Mouse (Mus musculus): ENCODE results near the gene Lrig2. TPM values are rescaled to one million over a fixed set of nuclear protein-coding genes. Genes with fewer than 3 reads are reported as not detected.
A peak's percentile ranks its signal among the peaks of the same experiment; 100 is the strongest.

Gene Lrig2
- polyA plus RNA-seq, 1 experiment from 2014 or later, result 36.8 TPM

GRCm38 (mm10) chr3:104525029-104525428 lies 13.3 kb upstream of the Lrig2 start:
- Histone ChIP-seq H3K4me3 (no peak overlapping the region), H3K36me3 (replicated peaks) (no peaks in the 10 kb centered on the region), H3K27me3 (replicated peaks) (no peaks in the 10 kb centered on the region), H3K27ac (no peak overlapping the region), H3K4me1 (no peaks in the 10 kb centered on the region), H3K4me2 (no peak overlapping the region), H3K9me3 (no peaks in the 10 kb centered on the region), H3K9ac (no peak overlapping the region)
- no peak for ATAC-seq (replicated peaks)
- whole genome bisulfite sequencing, result 84% methylated on average over 1 of the region's 1 CpGs

GRCm38 (mm10) chr3:104523333-104523871 lies 11.7 kb upstream of the Lrig2 start:
- no peak overlapping the region for H3K4me2 ChIP-seq
- no peak overlapping the region for H3K4me3 ChIP-seq
- H3K4me1 ChIP-seq, result no peaks in the 10 kb centered on the region
- H3K36me3 ChIP-seq (replicated peaks), result no peaks in the 10 kb centered on the region
- ATAC-seq (replicated peaks), result no peak
- 74% methylated on average over 4 of the region's 4 CpGs for WGBS
- H3K27me3 ChIP-seq (replicated peaks), result no peaks in the 10 kb centered on the region
- no peaks in the 10 kb centered on the region for H3K9me3 ChIP-seq
- no peak overlapping the region for H3K27ac ChIP-seq
- no peak overlapping the region for H3K9ac ChIP-seq

DNA sequence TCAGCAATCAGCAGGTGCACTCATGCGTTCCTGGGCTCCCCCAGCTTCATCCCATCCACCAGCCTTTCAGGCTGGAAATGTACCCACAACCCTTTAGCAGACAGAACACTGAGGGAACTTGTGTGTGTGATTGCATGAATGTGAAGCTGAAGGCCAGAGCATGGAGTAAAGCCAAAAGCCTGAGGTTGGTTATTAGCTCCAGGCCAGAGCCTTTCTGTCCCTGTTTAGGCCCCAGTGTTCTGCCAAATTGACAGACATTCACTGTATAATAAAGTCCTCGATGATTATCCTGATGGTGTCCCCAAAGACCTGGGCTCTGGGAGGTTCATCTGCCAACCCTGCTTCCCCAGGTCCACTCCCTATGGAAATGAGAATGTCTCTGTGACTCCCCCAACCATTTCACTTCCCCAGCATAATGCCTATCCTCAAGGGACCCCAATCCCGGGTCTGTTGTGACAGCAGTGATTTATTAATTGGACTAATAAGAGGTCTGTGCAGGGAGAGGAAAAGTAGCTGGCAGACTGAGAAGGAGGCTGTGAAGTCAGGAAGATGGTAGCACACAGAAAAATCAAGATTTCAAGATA lies 9.7 kb upstream of the Lrig2 start:
- Histone ChIP-seq H3K36me3 (replicated peaks) (no peaks in the 10 kb centered on the region), H3K9ac (no peak overlapping the region), H3K4me2 (no peak overlapping the region), H3K4me3 (no peak overlapping the region), H3K4me1 (no peaks in the 10 kb centered on the region), H3K27ac (no peak overlapping the region), H3K27me3 (replicated peaks) (no peaks in the 10 kb centered on the region), H3K9me3 (no peaks in the 10 kb centered on the region)
- no peak for ATAC-seq (replicated peaks)
- WGBS, result 59% methylated on average over 3 of the region's 3 CpGs

DNA sequence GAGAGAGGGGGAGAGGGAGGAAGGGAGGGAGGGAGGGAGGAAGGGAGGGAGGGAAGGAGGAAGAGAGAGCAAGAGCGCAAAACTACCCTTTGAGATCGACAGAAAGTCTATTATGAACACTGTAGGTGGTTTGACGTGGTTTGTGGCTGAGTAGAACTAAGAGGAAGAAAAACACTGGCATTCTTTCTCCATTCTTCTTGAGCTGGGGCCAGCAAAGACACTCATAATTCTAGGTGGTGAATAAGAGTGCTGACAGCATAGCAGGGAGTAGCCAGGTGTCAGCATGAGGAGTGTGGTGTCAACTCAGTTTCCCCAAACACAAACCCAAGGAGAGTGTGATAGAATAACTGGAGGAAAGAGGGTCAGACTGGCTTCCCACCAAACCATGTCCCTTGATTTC lies 8.8 kb upstream of the Lrig2 start:
- H3K27ac ChIP-seq, result no peak overlapping the region
- WGBS, result 73% methylated on average over 3 of the region's 3 CpGs
- H3K27me3 ChIP-seq (replicated peaks), result no peaks in the 10 kb centered on the region

GRCm38 (mm10) chr3:104518931-104519330 lies 7.2 kb upstream of the Lrig2 start:
- 67% methylated on average over 6 of the region's 6 CpGs for WGBS
- Histone ChIP-seq H3K4me1 (no peaks in the 10 kb centered on the region), H3K27me3 (replicated peaks) (no peaks in the 10 kb centered on the region), H3K9me3 (no peaks in the 10 kb centered on the region), H3K4me3 (no peak overlapping the region), H3K9ac (no peak overlapping the region), H3K27ac (no peak overlapping the region), H3K36me3 (replicated peaks) (no peaks in the 10 kb centered on the region), H3K4me2 (no peak overlapping the region)
- no peak for ATAC-seq (replicated peaks)

More for the DNA sequence above, 8.8 kb upstream of the Lrig2 start:
- no peak for ATAC-seq (replicated peaks)
- Histone ChIP-seq H3K9ac (no peak overlapping the region), H3K4me2 (no peak overlapping the region), H3K4me3 (no peak overlapping the region), H3K9me3 (no peaks in the 10 kb centered on the region), H3K36me3 (replicated peaks) (no peaks in the 10 kb centered on the region), H3K4me1 (no peaks in the 10 kb centered on the region)

DNA sequence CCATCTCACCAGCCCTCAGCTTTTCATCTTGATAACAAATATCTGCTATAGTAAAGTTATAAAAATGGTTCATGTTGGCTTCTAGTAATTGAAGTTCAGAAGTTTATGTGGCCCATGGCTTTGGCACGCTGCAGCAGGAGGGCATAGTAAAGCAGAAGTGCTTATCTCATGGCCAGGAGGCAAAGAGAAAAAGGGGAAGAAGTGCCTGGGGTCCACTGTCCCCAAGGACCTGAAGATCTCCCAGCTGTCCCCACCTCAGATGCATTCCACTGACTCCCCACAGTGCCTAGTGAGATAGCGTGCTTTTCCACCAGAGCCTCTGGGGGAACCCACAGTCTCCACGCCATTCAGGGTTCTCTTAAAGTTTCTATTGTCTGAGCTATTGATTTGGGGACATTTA lies 6.7 kb upstream of the Lrig2 start:
- no peak for ATAC-seq (replicated peaks)

DNA sequence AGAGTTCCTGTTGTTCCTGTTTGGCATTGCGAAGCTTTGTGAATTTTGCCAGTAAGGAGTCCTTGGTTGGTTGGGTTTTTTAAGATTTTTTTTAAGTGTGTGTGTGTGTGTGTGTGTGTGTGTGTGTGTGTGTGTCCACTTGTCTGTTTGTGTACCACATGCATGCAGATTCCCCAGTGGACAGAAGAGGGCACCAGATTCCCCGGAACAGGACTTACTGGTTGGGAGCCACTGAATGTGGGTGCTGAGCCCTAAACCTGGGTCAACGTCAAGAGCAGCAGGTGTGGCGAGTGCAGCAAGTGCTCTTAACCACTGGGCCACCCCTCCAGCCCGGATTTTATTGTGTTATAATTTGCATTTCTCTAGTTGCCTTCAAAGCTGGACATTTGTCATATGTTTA lies 5.4 kb upstream of the Lrig2 start:
- no peak overlapping the region for H3K27ac ChIP-seq
- no peaks in the 10 kb centered on the region for H3K9me3 ChIP-seq
- no peaks in the 10 kb centered on the region for H3K36me3 ChIP-seq (replicated peaks)
- H3K4me1 ChIP-seq, result peaks cover 5% of the 10 kb centered on the region
- no peak overlapping the region for H3K9ac ChIP-seq
- no peak for ATAC-seq (replicated peaks)
- WGBS, result 89% methylated on average over 5 of the region's 5 CpGs
- no peak overlapping the region for H3K4me2 ChIP-seq
- H3K4me3 ChIP-seq, result no peak overlapping the region
- H3K27me3 ChIP-seq (replicated peaks), result no peaks in the 10 kb centered on the region

More for the DNA sequence above, 6.7 kb upstream of the Lrig2 start:
- H3K27ac ChIP-seq, result no peak overlapping the region
- no peaks in the 10 kb centered on the region for H3K36me3 ChIP-seq (replicated peaks)
- H3K4me2 ChIP-seq, result no peak overlapping the region
- H3K9ac ChIP-seq, result no peak overlapping the region
- H3K4me3 ChIP-seq, result no peak overlapping the region
- H3K27me3 ChIP-seq (replicated peaks), result no peaks in the 10 kb centered on the region
- 88% methylated on average over 3 of the region's 3 CpGs for WGBS
- no peaks in the 10 kb centered on the region for H3K9me3 ChIP-seq
- H3K4me1 ChIP-seq, result no peaks in the 10 kb centered on the region

GRCm38 (mm10) chr3:104514510-104514909 lies 2.8 kb upstream of the Lrig2 start:
- Histone ChIP-seq H3K4me3 (no peak overlapping the region), H3K9ac (no peak overlapping the region), H3K9me3 (no peaks in the 10 kb centered on the region), H3K27ac (no peak overlapping the region), H3K4me2 (no peak overlapping the region), H3K36me3 (replicated peaks) (no peaks in the 10 kb centered on the region), H3K4me1 (peaks cover 10% of the 10 kb centered on the region), H3K27me3 (replicated peaks) (no peaks in the 10 kb centered on the region)
- 85% methylated on average over 2 of the region's 2 CpGs for WGBS
- ATAC-seq (replicated peaks), result no peak

DNA sequence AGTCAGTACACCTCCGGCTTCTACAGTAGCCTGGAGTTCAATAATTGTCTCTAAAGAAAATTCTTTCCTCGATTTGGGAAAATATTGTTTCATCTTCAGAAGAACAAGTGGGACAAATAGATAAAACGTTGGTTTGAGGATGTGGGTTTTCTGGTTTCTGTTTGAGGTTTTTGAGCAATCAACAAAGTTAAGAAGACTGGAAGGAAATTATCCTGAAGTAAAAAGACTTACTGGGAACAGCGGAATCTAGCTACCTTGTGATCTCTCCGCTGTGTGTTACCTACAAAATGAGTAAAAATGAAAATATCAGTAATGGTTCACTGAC lies 668 bp upstream of the Lrig2 start:
- Histone ChIP-seq H3K4me3 (peak overlapping the region; percentile 97), H3K9me3 (no peaks in the 10 kb centered on the region), H3K27me3 (replicated peaks) (no peaks in the 10 kb centered on the region), H3K9ac (peak overlapping the region; percentile 54; the same call in 1 of the 2 replicates), H3K4me2 (peak overlapping the region; percentile 78), H3K4me1 (peaks cover 28% of the 10 kb centered on the region), H3K27ac (peak overlapping the region; percentile 88), H3K36me3 (replicated peaks) (no peaks in the 10 kb centered on the region)
- WGBS, result 20% methylated on average over 5 of the region's 5 CpGs
- no peak for ATAC-seq (replicated peaks)

GRCm38 (mm10) chr3:104510771-104511429 lies 818 bp downstream of the Lrig2 start:
- Histone ChIP-seq H3K9me3 (no peaks in the 10 kb centered on the region), H3K9ac (peak overlapping the region; percentile 79), H3K36me3 (replicated peaks) (no peaks in the 10 kb centered on the region), H3K27ac (peak overlapping the region; percentile 98), H3K4me3 (peak overlapping the region; percentile 97), H3K27me3 (replicated peaks) (no peaks in the 10 kb centered on the region), H3K4me1 (peaks cover 30% of the 10 kb centered on the region), H3K4me2 (peak overlapping the region; percentile 65)
- WGBS, result under 1% methylated on average over 14 of the region's 14 CpGs
- peak; percentile 57 for ATAC-seq (replicated peaks)

DNA sequence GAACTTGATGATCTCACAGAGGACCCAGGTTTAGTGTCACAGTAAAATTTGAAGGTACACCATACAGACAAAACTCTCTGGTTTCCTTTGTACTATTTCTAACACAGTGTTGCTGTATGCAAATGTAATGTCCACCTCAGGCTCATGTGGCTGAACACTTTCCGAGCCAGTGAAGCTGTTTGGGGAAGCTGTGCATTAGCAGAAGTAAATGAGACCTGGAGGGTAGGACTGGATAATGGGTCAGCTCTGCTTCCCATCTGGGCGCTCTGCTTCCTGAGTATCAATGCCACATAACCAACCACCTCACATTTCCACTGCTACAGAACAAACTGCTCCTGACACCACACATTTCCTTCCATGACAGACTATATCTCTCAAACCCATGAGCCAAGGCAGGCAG lies 10.1 kb downstream of the Lrig2 start:
- H3K9me3 ChIP-seq, result no peaks in the 10 kb centered on the region
- no peak overlapping the region for H3K4me2 ChIP-seq
- no peaks in the 10 kb centered on the region for H3K27me3 ChIP-seq (replicated peaks)
- peaks cover 10% of the 10 kb centered on the region; the same call in 1 of the 2 replicates for H3K4me1 ChIP-seq
- H3K4me3 ChIP-seq, result no peak overlapping the region
- no peak for ATAC-seq (replicated peaks)
- H3K36me3 ChIP-seq (replicated peaks), result no peaks in the 10 kb centered on the region; the same call in 1 of the 2 replicates
- H3K9ac ChIP-seq, result no peak overlapping the region
- 85% methylated on average over 2 of the region's 2 CpGs for WGBS
- no peak overlapping the region for H3K27ac ChIP-seq

DNA sequence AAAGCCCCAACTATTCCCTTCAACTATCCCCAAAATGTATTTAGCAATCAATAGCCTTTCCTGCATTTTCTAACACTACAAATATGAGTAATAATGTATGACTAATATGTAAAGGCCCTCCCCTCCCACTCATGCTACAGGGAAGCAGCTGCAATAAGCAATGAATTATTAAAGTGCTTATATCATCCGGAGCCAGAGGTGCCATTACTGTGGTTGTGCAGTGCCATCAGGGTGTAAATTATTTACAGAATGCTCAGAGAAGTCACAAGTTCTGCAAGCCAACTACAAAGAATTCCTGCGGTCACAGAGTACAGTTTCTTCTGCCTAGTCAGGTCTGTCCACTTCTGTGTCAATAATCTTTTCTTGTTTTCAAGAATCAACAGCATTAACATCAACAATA lies 10.8 kb downstream of the Lrig2 start:
- Histone ChIP-seq H3K9me3 (no peaks in the 10 kb centered on the region), H3K27me3 (replicated peaks) (no peaks in the 10 kb centered on the region), H3K4me2 (no peak overlapping the region), H3K36me3 (replicated peaks) (peaks cover 2% of the 10 kb centered on the region; the same call in 1 of the 2 replicates), H3K9ac (no peak overlapping the region), H3K27ac (no peak overlapping the region), H3K4me1 (peaks cover 8% of the 10 kb centered on the region; the same call in 1 of the 2 replicates), H3K4me3 (no peak overlapping the region)
- 79% methylated on average over 2 of the region's 2 CpGs for WGBS
- no peak for ATAC-seq (replicated peaks)

- peaks cover 21% of the 10 kb centered on the region; the same call in 1 of the 2 replicates for H3K36me3 ChIP-seq (replicated peaks)
- WGBS, result 93% methylated on average over 4 of the region's 4 CpGs
Observed at GRCm38 (mm10) chr3:104496176-104496575, 15.5 kb downstream of the Lrig2 start.

More at GRCm38 (mm10) chr3:104496176-104496575, 15.5 kb downstream of the Lrig2 start:
- no peak overlapping the region for H3K9ac ChIP-seq
- ATAC-seq (replicated peaks), result no peak
- H3K27me3 ChIP-seq (replicated peaks), result no peaks in the 10 kb centered on the region
- H3K9me3 ChIP-seq, result no peaks in the 10 kb centered on the region
- no peak overlapping the region for H3K4me2 ChIP-seq
- no peaks in the 10 kb centered on the region for H3K4me1 ChIP-seq
- no peak overlapping the region for H3K4me3 ChIP-seq
- no peak overlapping the region for H3K27ac ChIP-seq

All from midbrain, embryonic 15.5 days (tissue).